Mouse (Mus musculus) neural tube, embryonic 13.5 days (tissue): ENCODE measurements around the gene Gm28553. TPM values are rescaled to one million over a fixed set of nuclear protein-coding genes. Genes with fewer than 3 reads are reported as not detected.
"Not testable (repeated sequence)": the region's sequence is repeated elsewhere in the genome, so short reads cannot be mapped to it uniquely, and the experiment has no call there.

Experiments used
- ATAC-seq: fragments of 200-750 bp; cut with Nextera tagmentation; 2 replicates; pipeline ENCODE4 v1.8.0; 2017; ENCODE audit warnings: low read depth, mild to moderate bottlenecking, moderate TSS enrichment, moderate library complexity
- H3K27ac ChIP-seq: fragments of 300-500 bp; sonication (generic); replicated peaks from 2 replicates; pipeline ENCODE4 v1.5.1; 2015; ENCODE audit warnings: moderate library complexity, mild to moderate bottlenecking, inconsistent platforms
- H3K27me3 ChIP-seq: fragments of 300-500 bp; sonication (generic); 2 replicates; pipeline ENCODE4 v1.6.1; 2015; ENCODE audit warnings: mild to moderate bottlenecking, inconsistent platforms
- H3K36me3 ChIP-seq: fragments of 300-500 bp; sonication (generic); 2 replicates; pipeline ENCODE4 v1.6.1; 2015; ENCODE audit warnings: mild to moderate bottlenecking, inconsistent platforms
- H3K4me1 ChIP-seq: fragments of 300-500 bp; sonication (generic); replicated peaks from 2 replicates; pipeline ENCODE4 v1.6.1; 2015; ENCODE audit warnings: inconsistent platforms
- H3K4me2 ChIP-seq: fragments of 300-500 bp; sonication (generic); 2 replicates; pipeline ENCODE4 v1.6.1; 2015; ENCODE audit warnings: inconsistent platforms, mild to moderate bottlenecking, moderate library complexity
- H3K4me3 ChIP-seq: fragments of 300-500 bp; sonication (generic); 2 replicates; pipeline ENCODE4 v1.5.1; 2015; ENCODE audit warnings: mild to moderate bottlenecking, inconsistent platforms
- H3K9ac ChIP-seq: fragments of 300-500 bp; sonication (generic); 2 replicates; pipeline ENCODE4 v1.6.1; 2015; ENCODE audit warnings: moderate library complexity, mild to moderate bottlenecking, inconsistent platforms
- H3K9me3 ChIP-seq: fragments of 300-500 bp; sonication (generic); 2 replicates; pipeline ENCODE4 v1.6.1; 2016; ENCODE audit warnings: inconsistent platforms
- WGBS: fragments of 180-500 bp; shearing (Covaris S2); methylation state at CpG from one replicate; pipeline ENCODE4 v1.1.7; 2015; 5-methylcytosine and 5-hydroxymethylcytosine counted together
- polyA plus RNA-seq: library from polyadenylated mRNA; unstranded; fragments of >200 nt; fragmentation: Nextera tagmentation; extraction: Ambion mirVana; gene quantifications from 2 replicates; pipeline ENCODE4 v1.2.1, GENCODE M21; 2015

Gm28553 gene
- polyA plus RNA-seq = not detected in 2 replicates

GRCm38 (mm10) chrY:48856197-48856596 is at the start of gene Gm28553:
Gm28553 (plus strand) TSS chrY:48856497.
- H3K9me3 ChIP-seq, H3K4me3 ChIP-seq, ATAC-seq, H3K4me2 ChIP-seq, H3K36me3 ChIP-seq, H3K9ac ChIP-seq, H3K4me1 ChIP-seq, H3K27me3 ChIP-seq, H3K27ac ChIP-seq: not testable (repeated sequence)
- no CpG with 5 or more reads among the region's 5 CpGs for WGBS
